Mouse (Mus musculus) thymus, adult 2 months (tissue): Measurements from ENCODE around the gene Rps6ka4. TPM values are rescaled to one million over a fixed set of nuclear protein-coding genes. Genes with fewer than 3 reads are reported as not detected.

Source experiments
- DNase-seq: peaks from one replicate; pipeline ENCODE4 v3.0.0; 2021
- H3K27ac ChIP-seq: fragments of 200-500 bp; 2 replicates; pipeline ENCODE4 v1.5.1; 2012; ENCODE audit warnings: low read length, control low read depth; ENCODE audit not compliant: control insufficient read depth, insufficient read depth
- H3K27me3 ChIP-seq: fragments of 200-500 bp; 2 replicates; pipeline ENCODE4 v1.6.1; 2012; ENCODE audit warnings: mild to moderate bottlenecking, low read length, moderate library complexity, mixed read lengths; ENCODE audit not compliant: control insufficient read depth, insufficient read depth
- H3K36me3 ChIP-seq: fragments of 200-500 bp; 2 replicates; pipeline ENCODE4 v1.6.1; 2012; ENCODE audit warnings: mild to moderate bottlenecking, low read length, moderate library complexity; ENCODE audit not compliant: control insufficient read depth, insufficient read depth
- H3K4me1 ChIP-seq: fragments of 200-500 bp; replicated peaks from 2 replicates; pipeline ENCODE4 v1.6.1; 2012; ENCODE audit warnings: low read length; ENCODE audit not compliant: control insufficient read depth, insufficient read depth
- H3K4me3 ChIP-seq: fragments of 200-500 bp; 2 replicates; pipeline ENCODE4 v1.5.1; 2012; ENCODE audit warnings: mild to moderate bottlenecking, low read length, control low read depth, moderate library complexity; ENCODE audit not compliant: control insufficient read depth, insufficient read depth
- CTCF ChIP-seq: fragments of 200-500 bp; IDR thresholded peaks from 2 replicates; pipeline ENCODE4 v1.5.1; 2012; ENCODE audit warnings: mild to moderate bottlenecking, control low read depth, low read length, moderate library complexity, borderline replicate concordance; ENCODE audit not compliant: control insufficient read depth, poor library complexity, insufficient read depth; ENCODE audit errors: extremely low read depth
- POLR2A ChIP-seq: fragments of 200-500 bp; IDR thresholded peaks from 2 replicates; pipeline ENCODE4 v1.6.1; 2012; ENCODE audit warnings: mild to moderate bottlenecking, low read length, control low read depth, moderate library complexity; ENCODE audit not compliant: control insufficient read depth, poor library complexity, insufficient read depth; ENCODE audit errors: extremely low read depth
- WGBS: fragments of 180-500 bp; shearing (Covaris S2); methylation state at CpG from one replicate; pipeline ENCODE4 v1.1.7; 2018; 5-methylcytosine and 5-hydroxymethylcytosine counted together
- polyA plus RNA-seq: library from polyadenylated mRNA; depleted of rRNA; stranded (reverse); fragments of >200 nt; gene quantifications from 2 replicates; pipeline ENCODE4 v1.2.3, GENCODE M21; 2012

Rps6ka4 gene
- polyA plus RNA-seq, 1 experiment = 29.5 TPM

DNA sequence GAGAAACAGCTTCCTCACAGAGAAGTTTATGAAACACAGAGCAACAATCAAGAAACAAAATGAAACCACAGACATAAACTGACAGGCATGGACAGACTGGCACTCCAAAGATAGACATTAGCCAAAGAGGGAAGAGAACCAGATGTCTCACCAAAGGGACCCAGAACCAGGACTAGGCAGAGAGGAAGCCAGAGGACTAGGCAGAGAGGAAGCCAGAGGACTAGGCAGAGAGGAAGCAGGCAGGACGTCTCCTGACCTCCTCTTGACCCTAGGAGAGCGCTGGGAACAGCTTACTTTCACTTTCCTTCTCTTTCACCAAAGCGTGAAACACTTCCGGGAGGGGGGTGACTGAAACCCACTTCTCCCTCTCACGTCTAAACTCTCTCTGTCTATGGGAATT lies 28.9 kb upstream of the Rps6ka4 start:
- H3K4me1 ChIP-seq = peaks cover 19% of the 10 kb centered on the region
- no peak for TF ChIP-seq POLR2A
- TF ChIP-seq CTCF = no peak
- DNase-seq = peak; percentile 69
- H3K27me3 ChIP-seq = no peaks in the 10 kb centered on the region
- peak overlapping the region; percentile 67 for H3K27ac ChIP-seq
- peak overlapping the region; percentile 35 for H3K4me3 ChIP-seq
- no peaks in the 10 kb centered on the region for H3K36me3 ChIP-seq
- 0% methylated on average over 5 of the region's 5 CpGs for WGBS

DNA sequence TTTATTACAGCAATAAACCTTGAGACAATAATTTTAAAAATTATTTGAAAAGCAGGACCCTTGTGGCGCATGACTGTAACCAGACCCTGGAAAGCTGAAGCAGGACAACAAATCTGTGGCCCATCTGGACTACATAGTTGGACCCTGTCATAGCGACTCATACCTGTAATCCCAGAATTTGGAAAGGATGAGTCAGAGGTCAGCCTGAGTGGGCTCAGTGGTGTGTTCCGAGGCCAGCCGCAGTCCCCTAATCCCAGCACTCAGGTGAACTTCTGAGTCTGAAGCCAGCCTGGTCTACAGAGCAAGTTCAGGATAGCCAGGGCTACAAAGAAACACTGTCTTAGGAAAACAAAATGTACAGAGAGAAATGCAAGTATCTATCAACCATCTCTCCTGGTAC lies 21.0 kb upstream of the Rps6ka4 start:
- 97% methylated on average over 4 of the region's 4 CpGs for WGBS
- no peaks in the 10 kb centered on the region for H3K27me3 ChIP-seq
- H3K4me3 ChIP-seq = no peak overlapping the region
- H3K4me1 ChIP-seq = peaks cover 25% of the 10 kb centered on the region
- no peak for DNase-seq
- H3K36me3 ChIP-seq = no peaks in the 10 kb centered on the region
- TF ChIP-seq POLR2A = no peak
- TF ChIP-seq CTCF = no peak
- no peak overlapping the region for H3K27ac ChIP-seq

DNA sequence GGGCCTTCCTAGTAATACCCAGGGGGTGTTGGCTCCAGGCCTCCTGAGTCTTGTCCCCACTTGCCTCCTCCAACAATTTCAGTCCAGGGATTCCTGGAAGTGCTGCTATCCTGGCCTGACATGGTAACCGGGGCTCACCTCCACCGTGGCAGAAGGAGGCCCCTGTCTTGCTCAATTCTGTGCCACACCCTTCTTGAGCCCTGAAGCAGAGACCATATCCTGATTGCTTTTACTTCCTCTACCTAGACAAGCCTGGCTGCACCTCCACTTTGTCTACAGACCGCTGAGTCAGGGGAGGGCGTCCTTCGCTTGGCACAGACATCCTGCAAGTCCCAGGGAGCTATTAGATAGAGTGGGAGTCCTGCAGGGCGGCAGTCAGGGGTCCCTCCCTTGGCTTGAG lies 20.3 kb upstream of the Rps6ka4 start:
- Histone ChIP-seq H3K27ac (no peak overlapping the region), H3K36me3 (no peaks in the 10 kb centered on the region), H3K4me1 (peaks cover 32% of the 10 kb centered on the region), H3K27me3 (no peaks in the 10 kb centered on the region), H3K4me3 (no peak overlapping the region)
- TF ChIP-seq CTCF (no peak), POLR2A (no peak)
- no peak for DNase-seq
- 70% methylated on average over 6 of the region's 6 CpGs for WGBS

DNA sequence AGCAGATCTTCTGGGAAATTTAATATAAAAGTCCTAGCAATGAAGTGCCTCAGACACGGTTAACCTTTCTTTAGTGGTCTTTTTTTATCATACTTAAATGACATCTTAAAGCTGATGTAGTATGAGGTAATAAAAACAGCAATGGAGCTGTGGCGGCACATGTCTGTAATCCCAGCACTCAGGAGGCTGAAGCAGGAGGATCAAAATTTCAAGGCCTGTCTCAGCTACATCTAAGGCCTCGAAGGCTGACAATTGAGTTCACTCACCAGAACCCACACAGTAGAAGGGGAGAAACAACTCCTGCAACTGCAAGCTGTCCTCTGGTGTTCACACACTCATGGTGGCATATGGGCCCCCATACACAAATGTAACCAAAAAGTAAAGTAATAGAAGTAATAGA lies 19.5 kb upstream of the Rps6ka4 start:
- peaks cover 38% of the 10 kb centered on the region for H3K4me1 ChIP-seq
- H3K36me3 ChIP-seq = no peaks in the 10 kb centered on the region; the same call in 1 of the 2 replicates
- no peak for DNase-seq
- no peak overlapping the region for H3K27ac ChIP-seq
- TF ChIP-seq POLR2A = no peak
- TF ChIP-seq CTCF = no peak
- H3K4me3 ChIP-seq = no peak overlapping the region
- 94% methylated on average over 3 of the region's 3 CpGs for WGBS
- H3K27me3 ChIP-seq = no peaks in the 10 kb centered on the region

DNA sequence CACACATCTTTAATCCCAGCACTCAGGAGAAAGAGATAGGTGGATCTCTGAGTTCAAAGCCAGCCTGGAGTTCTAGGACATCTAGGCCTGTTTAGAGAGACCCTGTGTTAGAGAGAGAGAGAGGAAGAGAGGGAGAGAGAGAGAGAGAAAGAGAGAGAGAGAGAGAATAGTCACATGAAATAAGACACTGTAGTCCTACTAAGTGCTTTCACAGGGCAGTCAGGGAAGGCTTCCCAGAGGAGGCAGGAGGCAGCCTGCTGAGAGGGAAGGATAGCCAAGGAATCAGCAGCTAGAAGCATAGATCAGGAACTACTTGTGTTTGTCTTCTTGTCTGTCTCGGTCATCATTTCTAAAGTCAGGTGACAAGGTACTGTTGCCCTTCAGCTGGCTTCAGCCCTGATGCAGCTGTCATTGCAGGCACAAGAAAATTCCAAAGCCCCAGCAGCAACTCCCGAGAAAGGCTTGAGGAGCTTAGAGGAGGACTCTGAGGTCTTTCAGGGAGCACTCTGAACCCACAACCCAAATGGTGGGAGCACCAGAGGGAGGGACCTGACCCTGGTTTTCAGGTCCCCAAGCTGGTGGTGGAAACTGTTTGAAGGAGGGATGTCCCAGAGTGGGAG lies 18.7 kb upstream of the Rps6ka4 start:
- no peak for DNase-seq
- Histone ChIP-seq H3K36me3 (peaks cover 7% of the 10 kb centered on the region; the same call in 1 of the 2 replicates), H3K27me3 (no peaks in the 10 kb centered on the region), H3K4me1 (peaks cover 38% of the 10 kb centered on the region), H3K4me3 (no peak overlapping the region), H3K27ac (no peak overlapping the region; the same call in 1 of the 2 replicates)
- TF ChIP-seq CTCF (no peak), POLR2A (no peak)
- WGBS = 94% methylated on average over 2 of the region's 2 CpGs

DNA sequence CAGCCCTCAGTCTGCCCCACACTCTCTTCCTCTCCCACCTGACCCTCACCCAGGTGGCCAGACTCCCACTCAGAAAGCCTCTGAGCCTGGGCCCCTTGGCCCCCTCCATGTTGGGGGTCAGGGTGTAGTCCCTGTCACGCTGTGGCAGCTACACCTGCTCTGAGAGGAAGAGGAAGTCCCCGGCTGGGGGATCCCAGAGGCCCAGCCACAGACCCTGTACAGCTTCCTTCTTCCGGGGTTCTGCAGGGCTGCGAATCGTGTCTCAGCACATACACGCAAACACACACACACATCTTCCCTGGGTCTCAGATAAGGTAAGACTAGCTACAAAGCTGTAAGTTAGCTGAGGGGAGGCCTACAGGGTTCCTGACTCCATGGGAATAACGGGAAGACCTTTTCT lies 17.6 kb upstream of the Rps6ka4 start, which contains the start of gene Ccdc88b:
TSS of gene Ccdc88b (minus strand) at position 181 of the 400 bp plus-strand sequence.
- Histone ChIP-seq H3K27me3 (no peaks in the 10 kb centered on the region), H3K4me1 (peaks cover 38% of the 10 kb centered on the region), H3K36me3 (peaks cover 17% of the 10 kb centered on the region), H3K27ac (peak within 1 kb of the TSS; percentile 96), H3K4me3 (peak within 1 kb of the TSS; percentile 57)
- peak; percentile 88 for DNase-seq
- TF ChIP-seq POLR2A (peak; percentile 73; the same call in 1 of the 2 replicates), CTCF (0 out of 2 replicates have a peak, but pooled peaks have one; percentile 14)
- 4% methylated on average over 7 of the region's 7 CpGs for WGBS
